Mouse (Mus musculus) small intestine, adult 2 months (tissue): ENCODE results near the gene Tlcd1.

Experiments used
- CTCF ChIP-seq: fragments of 200-500 bp; IDR thresholded peaks from 2 replicates; pipeline ENCODE4 v1.5.1; 2012; ENCODE audit warnings: low read depth, mild to moderate bottlenecking, control low read depth, inconsistent platforms, low read length, moderate library complexity, mixed read lengths; ENCODE audit not compliant: insufficient replicate concordance, insufficient read length; ENCODE audit errors: extremely low read depth
- POLR2A ChIP-seq: fragments of 200-500 bp; IDR thresholded peaks from 2 replicates; pipeline ENCODE4 v1.6.1; 2012; ENCODE audit warnings: low read depth, mild to moderate bottlenecking, control low read depth, inconsistent platforms, low read length, moderate library complexity

GRCm38 (mm10) chr11:78134344-78134743 lies 42.2 kb upstream of the Tlcd1 start:
- TF ChIP-seq CTCF (no peak), POLR2A (no peak)
